Mouse (Mus musculus) megakaryocyte progenitor cell, adult 5-6 weeks (primary cell): ENCODE data around the gene Klhl18. TPM values are rescaled to one million over a fixed set of nuclear protein-coding genes. Genes with fewer than 3 reads are reported as not detected.

Source experiments
- total RNA-seq, 2 experiments: library from RNA; stranded (forward) in 1 of 2; stranded (reverse) in 1 of 2; fragments of 157-497, 149-512 nt in 1 of 2; fragments of 200-1000 nt in 1 of 2; gene quantifications; 2 replicates each; pipeline versions ENCODE4 v1.2.3 to v1.2.4; 2015 to 2017

Klhl18 gene
- total RNA-seq, 2 experiments from 2014 or later, result 11.4 to 11.5 TPM

Other genes with a start within 250 kb of the Klhl18 start
- 0.05 and 0.07 TPM in 2 replicates for gene Cspg5, start 232.9 kb downstream of the Klhl18 start, total RNA-seq (2015)
- gene Cspg5, start 232.9 kb downstream of the Klhl18 start, total RNA-seq (2017), result 0.03 and 0.75 TPM in 2 replicates
- gene Elp6, start 171.5 kb downstream of the Klhl18 start, total RNA-seq (2015), result 9.9 and 12.1 TPM in 2 replicates
- 9.3 and 9.4 TPM in 2 replicates for gene Elp6, start 171.5 kb downstream of the Klhl18 start, total RNA-seq (2017)
- 26.1 and 33.6 TPM in 2 replicates for gene Scap, start 143.4 kb downstream of the Klhl18 start, total RNA-seq (2015)
- gene Scap, start 143.4 kb downstream of the Klhl18 start, total RNA-seq (2017), result 22.1 and 29.4 TPM in 2 replicates
- gene Ptpn23, start 68.5 kb downstream of the Klhl18 start, total RNA-seq (2015), result 8.6 and 13.0 TPM in 2 replicates
- 1.5 and 4.0 TPM in 2 replicates for gene Ptpn23, start 68.5 kb downstream of the Klhl18 start, total RNA-seq (2017)
- gene Ngp, start 56.9 kb downstream of the Klhl18 start, total RNA-seq (2015), result 1,024 and 1,594 TPM in 2 replicates
- gene Ngp, start 56.9 kb downstream of the Klhl18 start, total RNA-seq (2017), result 354 and 557 TPM in 2 replicates
- gene Kif9, start 264 bp upstream of the Klhl18 start, total RNA-seq (2015), result 0.77 and 1.4 TPM in 2 replicates
- 0.87 and 1.7 TPM in 2 replicates for gene Kif9, start 264 bp upstream of the Klhl18 start, total RNA-seq (2017)
- gene Setd2, start 55.9 kb upstream of the Klhl18 start, total RNA-seq (2015), result 139 and 161 TPM in 2 replicates
- gene Setd2, start 55.9 kb upstream of the Klhl18 start, total RNA-seq (2017), result 113 and 160 TPM in 2 replicates
- 2.0 and 4.3 TPM in 2 replicates for gene Nradd, start 147.8 kb upstream of the Klhl18 start, total RNA-seq (2015)
- 1.9 and 2.2 TPM in 2 replicates for gene Nradd, start 147.8 kb upstream of the Klhl18 start, total RNA-seq (2017)
- gene Nbeal2, start 177.5 kb upstream of the Klhl18 start, total RNA-seq (2015), result 20.1 and 24.1 TPM in 2 replicates
- gene Nbeal2, start 177.5 kb upstream of the Klhl18 start, total RNA-seq (2017), result 10.3 and 19.3 TPM in 2 replicates
- 98.7 and 112 TPM in 2 replicates for gene Ccdc12, start 179.8 kb upstream of the Klhl18 start, total RNA-seq (2015)
- 75.3 and 92.6 TPM in 2 replicates for gene Ccdc12, start 179.8 kb upstream of the Klhl18 start, total RNA-seq (2017)